Mouse (Mus musculus) kidney, postnatal 0 days (tissue): ENCODE data around the gene Cxcl1. TPM values are rescaled to one million over a fixed set of nuclear protein-coding genes. Genes with fewer than 3 reads are reported as not detected.

Experiments used
- ATAC-seq: fragments of 200-750 bp; cut with Nextera tagmentation; replicated peaks from 2 replicates; pipeline ENCODE4 v1.8.0; 2017; ENCODE audit warnings: low read depth, moderate number of reproducible peaks, moderate TSS enrichment, moderate library complexity; ENCODE audit not compliant: low FRiP score
- DNase-seq: peaks from one replicate; pipeline ENCODE4 v3.0.0-alpha.2; 2016; ENCODE audit warnings: low spot score
- H3K27ac ChIP-seq: fragments of 300-500 bp; sonication (generic); 2 replicates; pipeline ENCODE4 v1.5.1; 2014; ENCODE audit warnings: mild to moderate bottlenecking
- H3K27me3 ChIP-seq: fragments of 300-500 bp; sonication (generic); 2 replicates; pipeline ENCODE4 v1.6.1; 2014; ENCODE audit warnings: low read length, mixed read lengths; ENCODE audit not compliant: insufficient read depth
- H3K36me3 ChIP-seq: fragments of 300-500 bp; sonication (generic); 2 replicates; pipeline ENCODE4 v1.6.1; 2014; ENCODE audit warnings: low read length, mixed read lengths; ENCODE audit not compliant: insufficient read depth
- H3K4me1 ChIP-seq: fragments of 300-500 bp; sonication (generic); replicated peaks from 2 replicates; pipeline ENCODE4 v1.6.1; 2014; ENCODE audit warnings: antibody characterized with exemption, low read length, mixed read lengths; ENCODE audit not compliant: insufficient read depth
- H3K4me2 ChIP-seq: fragments of 300-500 bp; sonication (generic); 2 replicates; pipeline ENCODE4 v1.6.1; 2014; ENCODE audit warnings: mild to moderate bottlenecking, low read length, moderate library complexity, mixed read lengths
- H3K4me3 ChIP-seq: fragments of 300-500 bp; sonication (generic); replicated peaks from 2 replicates; pipeline ENCODE4 v1.5.1; 2014; ENCODE audit warnings: low read depth, low read length
- H3K9ac ChIP-seq: fragments of 300-500 bp; sonication (generic); 2 replicates; pipeline ENCODE4 v1.6.1; 2014; ENCODE audit warnings: low read depth, low read length
- H3K9me3 ChIP-seq: fragments of 300-500 bp; sonication (generic); replicated peaks from 2 replicates; pipeline ENCODE4 v1.6.1; 2016; ENCODE audit warnings: low read length, inconsistent platforms, mixed read lengths
- CTCF ChIP-seq: IDR thresholded peaks from 2 replicates; pipeline ENCODE4 v1.5.1; 2016; ENCODE audit warnings: antibody characterized with exemption, low read depth, mild to moderate bottlenecking, moderate library complexity
- WGBS: fragments of 180-500 bp; shearing (Covaris S2); extraction: QIAGEN DNeasy Blood & Tissue Kit; methylation state at CpG from one replicate; pipeline ENCODE4 v1.1.7; 2014; 5-methylcytosine and 5-hydroxymethylcytosine counted together
- polyA plus RNA-seq: library from polyadenylated mRNA; unstranded; fragments of >200 nt; fragmentation: Nextera tagmentation; extraction: Ambion mirVana; gene quantifications from 2 replicates; pipeline ENCODE4 v1.2.1, GENCODE M21; 2015

Cxcl1 gene
- polyA plus RNA-seq, 1 experiment from 2014 or later: 1.3 TPM

DNA sequence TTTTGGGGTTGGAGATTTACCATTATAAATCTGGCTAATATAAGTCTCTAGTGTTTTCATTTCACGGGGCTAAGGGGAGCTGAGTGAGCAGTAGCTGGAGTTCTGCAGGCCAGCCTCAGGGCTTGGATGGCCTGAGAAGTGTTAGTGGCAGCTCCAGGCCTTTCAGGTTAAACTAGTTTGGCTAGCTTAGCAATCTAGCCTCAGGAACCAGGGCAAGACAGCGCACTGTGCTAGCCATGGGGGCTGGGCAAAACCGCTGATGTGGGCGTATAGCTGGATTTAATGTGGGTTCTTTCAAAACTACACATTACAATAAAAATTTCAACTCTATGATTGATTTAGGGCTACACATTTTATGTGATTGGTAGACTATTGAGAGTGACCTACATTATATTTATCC is 31.9 kb downstream of the Cxcl1 start:
- DNase-seq (no peak), ATAC-seq (no peak)
- WGBS: 78% methylated on average over 4 of the region's 4 CpGs
- H3K4me2 ChIP-seq: no peak overlapping the region
- no peak for TF ChIP-seq CTCF
- no peaks in the 10 kb centered on the region for H3K9me3 ChIP-seq
- no peaks in the 10 kb centered on the region for H3K4me1 ChIP-seq
- no peak overlapping the region for H3K4me3 ChIP-seq
- no peak overlapping the region for H3K27ac ChIP-seq
- no peaks in the 10 kb centered on the region for H3K36me3 ChIP-seq
- no peaks in the 10 kb centered on the region for H3K27me3 ChIP-seq
- no peak overlapping the region for H3K9ac ChIP-seq

DNA sequence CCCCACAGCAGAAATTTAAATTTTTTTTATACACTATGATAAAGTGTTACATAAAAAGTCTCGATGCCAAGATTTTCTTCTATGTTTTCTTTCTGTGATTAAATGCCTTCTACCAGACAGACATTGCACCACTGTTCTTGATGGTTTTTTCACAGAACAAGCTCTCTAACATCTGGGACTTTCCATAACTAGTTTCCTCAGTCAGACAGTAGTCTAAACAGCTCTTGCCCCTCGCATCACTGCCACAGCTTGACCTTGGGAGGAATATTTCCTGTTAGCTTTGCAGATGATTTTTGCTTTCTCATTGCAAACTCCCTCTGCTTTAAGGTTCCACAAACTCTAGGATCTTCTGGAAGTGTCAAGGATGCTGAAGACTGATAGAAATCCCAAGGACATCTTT is 39.5 kb downstream of the Cxcl1 start:
- DNase-seq (no peak), ATAC-seq (no peak)
- H3K4me1 ChIP-seq: 0 out of 2 replicates have a peak, but pooled peaks cover 3% of the 10 kb centered on the region
- TF ChIP-seq CTCF: no peak
- peak overlapping the region; percentile 84; the same call in 1 of the 2 replicates for H3K9ac ChIP-seq
- no peaks in the 10 kb centered on the region for H3K27me3 ChIP-seq
- H3K4me3 ChIP-seq: peak overlapping the region; percentile 57
- H3K4me2 ChIP-seq: peak overlapping the region; percentile 55
- no peaks in the 10 kb centered on the region for H3K36me3 ChIP-seq
- no peaks in the 10 kb centered on the region for H3K9me3 ChIP-seq
- peak overlapping the region; percentile 96 for H3K27ac ChIP-seq
- 22% methylated on average over 2 of the region's 2 CpGs for WGBS

DNA sequence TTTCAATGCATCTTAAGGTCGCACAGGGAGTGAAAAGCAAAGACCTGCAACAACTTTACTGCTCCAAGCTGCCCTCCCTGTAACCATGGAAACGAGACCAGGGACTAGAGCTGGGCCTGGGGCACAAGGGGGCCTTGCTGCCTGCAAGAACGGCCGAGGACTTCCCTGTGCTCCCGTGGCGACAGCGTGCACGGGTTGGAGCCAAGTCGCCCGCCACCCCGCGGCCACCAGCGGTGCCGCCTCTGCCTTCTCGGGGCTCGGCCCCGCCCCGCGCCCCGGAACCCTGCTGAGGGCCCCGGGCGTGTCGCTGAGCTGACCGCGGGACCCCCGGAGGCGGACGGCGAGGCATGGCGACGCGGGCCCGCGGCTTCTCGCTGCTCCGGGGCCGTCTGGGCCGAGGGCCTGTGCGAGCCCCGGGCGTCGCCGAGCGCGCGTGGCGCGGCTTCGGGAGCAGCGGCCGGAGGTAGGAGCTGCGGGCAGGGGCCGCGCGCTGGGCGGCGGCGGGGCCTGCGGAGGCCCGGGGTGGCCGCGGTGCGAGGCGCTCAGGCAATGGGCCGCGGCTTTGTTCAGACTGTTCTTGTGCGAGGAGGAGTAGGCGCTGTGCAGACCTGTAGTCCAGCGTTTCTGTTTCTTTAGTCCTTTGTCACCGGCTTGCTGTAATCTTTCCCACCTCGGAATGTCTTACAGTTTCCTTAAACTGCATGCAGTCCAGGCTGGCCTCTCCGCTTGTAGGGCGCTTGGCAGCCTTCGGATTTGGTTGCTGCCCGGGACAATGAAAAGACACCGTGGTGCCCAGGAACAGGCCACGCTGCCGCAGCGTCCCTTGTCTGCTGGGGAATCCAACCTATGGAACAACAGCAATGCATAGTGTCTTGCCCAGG is 40.2 kb downstream of the Cxcl1 start, which contains the start of gene Mthfd2l:
Gene Mthfd2l (plus strand): TSS at position 147 of the 881 bp plus-strand sequence.
- peak within 1 kb of the TSS; percentile 96 for H3K27ac ChIP-seq
- 0 out of 2 replicates have a peak, but pooled peaks cover 3% of the 10 kb centered on the region for H3K4me1 ChIP-seq
- H3K9ac ChIP-seq: peak within 1 kb of the TSS; percentile 84
- peak within 1 kb of the TSS; percentile 55 for H3K4me2 ChIP-seq
- no peaks in the 10 kb centered on the region for H3K27me3 ChIP-seq
- ATAC-seq: peak; percentile 97
- no peaks in the 10 kb centered on the region for H3K9me3 ChIP-seq
- peak; percentile 72 for TF ChIP-seq CTCF
- peak; percentile 95 for DNase-seq
- H3K36me3 ChIP-seq: no peaks in the 10 kb centered on the region
- H3K4me3 ChIP-seq: peak within 1 kb of the TSS; percentile 57
- under 1% methylated on average over 76 of the region's 79 CpGs for WGBS

DNA sequence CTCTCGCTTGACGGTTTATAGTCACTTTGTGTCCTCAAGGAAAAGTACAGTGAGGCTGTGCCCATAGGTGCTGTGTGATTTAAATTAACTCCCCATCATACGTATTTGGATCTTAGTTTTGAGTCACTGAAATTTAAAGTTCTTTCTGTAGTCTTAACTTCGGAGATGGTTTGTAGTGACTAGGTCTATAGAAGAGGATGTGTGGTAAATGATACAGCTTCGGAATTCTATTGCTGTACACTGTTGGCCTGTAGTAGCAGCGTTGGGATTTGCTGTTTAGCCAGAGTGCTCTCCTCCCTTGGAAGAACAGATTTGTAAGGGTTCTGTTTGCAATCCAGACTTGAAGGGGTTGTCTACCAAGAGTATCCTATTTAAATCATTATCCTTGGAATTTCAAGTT is 40.9 kb downstream of the Cxcl1 start:
- peak overlapping the region; percentile 57 for H3K4me3 ChIP-seq
- ATAC-seq: no peak

DNA sequence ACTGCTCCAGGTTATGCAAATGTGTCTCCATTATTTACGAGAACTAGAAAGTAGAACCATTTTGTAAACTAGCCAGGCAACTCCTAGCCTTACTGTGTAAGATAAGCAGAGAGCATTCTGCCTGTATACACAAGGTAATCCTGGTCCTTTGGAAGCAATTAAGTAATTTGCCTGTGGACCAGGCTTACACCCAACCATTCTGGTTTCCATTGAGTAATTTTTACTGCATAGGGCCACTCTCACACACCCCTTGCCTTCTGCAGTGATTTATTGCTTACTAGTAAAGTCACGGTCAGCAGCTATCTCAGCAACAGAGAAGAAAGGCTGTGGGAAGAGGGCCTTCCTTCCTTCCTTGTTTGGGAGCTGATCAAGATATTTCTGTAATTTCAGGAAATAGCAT is 45.7 kb downstream of the Cxcl1 start:
- Histone ChIP-seq H3K4me1 (0 out of 2 replicates have a peak, but pooled peaks cover 3% of the 10 kb centered on the region), H3K27me3 (no peaks in the 10 kb centered on the region), H3K36me3 (no peaks in the 10 kb centered on the region), H3K4me2 (no peak overlapping the region), H3K9ac (no peak overlapping the region), H3K27ac (no peak overlapping the region), H3K4me3 (no peak overlapping the region), H3K9me3 (no peaks in the 10 kb centered on the region)
- peak; percentile 60 for ATAC-seq
- DNase-seq: peak; percentile 66
- 33% methylated on average over 2 of the region's 2 CpGs for WGBS
- no peak for TF ChIP-seq CTCF

More for the DNA sequence above, 40.9 kb downstream of the Cxcl1 start:
- Histone ChIP-seq H3K36me3 (no peaks in the 10 kb centered on the region), H3K27ac (peak overlapping the region; percentile 96), H3K4me2 (peak overlapping the region; percentile 55), H3K9ac (peak overlapping the region; percentile 84), H3K27me3 (no peaks in the 10 kb centered on the region), H3K9me3 (no peaks in the 10 kb centered on the region), H3K4me1 (0 out of 2 replicates have a peak, but pooled peaks cover 3% of the 10 kb centered on the region)
- DNase-seq: peak; percentile 68
- 4% methylated on average over 6 of the region's 6 CpGs for WGBS
- no peak for TF ChIP-seq CTCF

Other genes with a start within 250 kb of the Cxcl1 start
- gene Cxcl5, start 131.9 kb upstream of the Cxcl1 start, polyA plus RNA-seq: 0.07 TPM in 1 of 2 replicates, not detected in the other
- gene Ppbp, start 122.7 kb upstream of the Cxcl1 start, polyA plus RNA-seq: 1.3 and 1.4 TPM in 2 replicates
- gene Pf4, start 118.8 kb upstream of the Cxcl1 start, polyA plus RNA-seq: 69.2 and 71.7 TPM in 2 replicates
- gene Cxcl3, start 105.1 kb upstream of the Cxcl1 start, polyA plus RNA-seq: 0.12 TPM in 1 of 2 replicates, not detected in the other
- 0.07 TPM in 1 of 2 replicates, not detected in the other for gene Cxcl15, start 96.7 kb upstream of the Cxcl1 start, polyA plus RNA-seq
- 0.17 TPM in 1 of 2 replicates, not detected in the other for gene Cxcl2, start 12.6 kb downstream of the Cxcl1 start, polyA plus RNA-seq
- gene Mthfd2l, start 39.9 kb downstream of the Cxcl1 start, polyA plus RNA-seq: 74.1 and 90.5 TPM in 2 replicates
- 0.10 and 0.11 TPM in 2 replicates for gene Epgn, start 136.2 kb downstream of the Cxcl1 start, polyA plus RNA-seq
- gene Ereg, start 183.4 kb downstream of the Cxcl1 start, polyA plus RNA-seq: 0.03 TPM in 1 of 2 replicates, not detected in the other
- 0.14 and 0.34 TPM in 2 replicates for gene Areg, start 248.4 kb downstream of the Cxcl1 start, polyA plus RNA-seq